Mouse (Mus musculus) heart, postnatal 0 days (tissue): ENCODE data around the gene Shc3.
A peak's percentile ranks its signal among the peaks of the same experiment; 100 is the strongest.

Experiments used
- CTCF ChIP-seq: IDR thresholded peaks from 2 replicates; pipeline ENCODE4 v1.5.1; 2016; ENCODE audit warnings: antibody characterized with exemption, control low read depth, low read depth
- EP300 ChIP-seq: IDR thresholded peaks from 2 replicates; pipeline ENCODE4 v1.6.1; 2016; ENCODE audit warnings: antibody characterized with exemption, low read depth

GRCm38 (mm10) chr13:51418268-51418941, 150.8 kb downstream of the Shc3 start:
- TF ChIP-seq EP300, result no peak
- peak; percentile 97 for TF ChIP-seq CTCF
